Mouse (Mus musculus): ENCODE measurements around the gene Treml4.

DNA sequence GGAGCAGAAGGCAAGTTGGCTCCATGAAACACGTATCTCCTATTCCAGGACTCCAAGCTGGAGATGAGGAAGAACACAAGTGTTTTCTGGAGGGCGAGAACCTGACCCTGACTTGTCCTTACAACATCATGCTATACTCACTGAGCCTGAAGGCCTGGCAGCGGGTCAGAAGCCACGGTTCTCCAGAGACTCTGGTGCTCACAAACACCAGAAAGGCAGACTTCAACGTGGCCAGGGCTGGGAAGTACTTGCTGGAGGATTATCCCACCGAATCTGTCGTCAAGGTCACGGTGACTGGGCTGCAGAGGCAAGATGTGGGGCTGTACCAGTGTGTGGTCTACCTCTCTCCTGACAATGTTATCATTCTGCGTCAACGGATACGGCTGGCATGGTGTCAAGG, 14.6 kb upstream of the Treml4 start:
- TF ChIP-seq TAL1 (IDR thresholded peaks at IDR 0.05; ENCODE audit: low read length) = no peak
- TF ChIP-seq GATA1 (IDR thresholded peaks at IDR 0.05; ENCODE audit: low read length) = no peak

All from erythroblast, embryonic 14.5 days (primary cell).